Mouse (Mus musculus) lung, adult 2 months (tissue): ENCODE measurements around the gene Kctd4.

Experiments used
- CTCF ChIP-seq: fragments of 200-500 bp; IDR thresholded peaks from 2 replicates; pipeline ENCODE4 v1.5.1; 2011; ENCODE audit warnings: mild to moderate bottlenecking, low read length, control low read depth; ENCODE audit not compliant: insufficient read depth
- POLR2A ChIP-seq: fragments of 200-500 bp; IDR thresholded peaks from 2 replicates; pipeline ENCODE4 v1.6.1; 2011; ENCODE audit warnings: low read depth, mild to moderate bottlenecking, control low read depth, low read length, borderline replicate concordance; ENCODE audit errors: extremely low read depth

GRCm38 (mm10) chr14:75906931-75907330 is 47.9 kb upstream of the Kctd4 start:
- no peak for TF ChIP-seq CTCF
- no peak for TF ChIP-seq POLR2A
